Mouse (Mus musculus) thymus, postnatal 14 days (tissue): ENCODE data around the gene Hp.

Experiments used
- DNase-seq: peaks from one replicate; pipeline ENCODE4 v3.0.0; 2021

Hp gene

GRCm38 (mm10) chr8:109578900-109579301 lies at the start of gene Hp:
TSS of gene Hp (minus strand) at chr8:109579172.
- no peak for DNase-seq

GRCm38 (mm10) chr8:109628638-109629037 lies 49.7 kb upstream of the Hp start:
- DNase-seq, result no peak

- no peak for DNase-seq
Measured at GRCm38 (mm10) chr8:109615569-109615968, 36.6 kb upstream of the Hp start.

- DNase-seq, result peak; percentile 9
Measured at GRCm38 (mm10) chr8:109614243-109615210, 35.6 kb upstream of the Hp start, which contains the start of gene Pkd1l3. TSS of gene Pkd1l3 (plus strand) at chr8:109614517.

GRCm38 (mm10) chr8:109609153-109609502 lies 30.2 kb upstream of the Hp start:
- peak; percentile 12 for DNase-seq

- DNase-seq, result peak; percentile 96
Measured at GRCm38 (mm10) chr8:109608271-109609152, 29.5 kb upstream of the Hp start, which contains the start of gene Dhodh. TSS of gene Dhodh (minus strand) at chr8:109608673.

GRCm38 (mm10) chr8:109607650-109608049 lies 28.7 kb upstream of the Hp start:
- DNase-seq, result peak; percentile 17

- no peak for DNase-seq
Measured at GRCm38 (mm10) chr8:109606725-109607124, 27.8 kb upstream of the Hp start.

GRCm38 (mm10) chr8:109595854-109596253 lies 16.9 kb upstream of the Hp start:
- DNase-seq, result peak; percentile 60

GRCm38 (mm10) chr8:109593117-109593788 lies 14.3 kb upstream of the Hp start:
- DNase-seq, result peak; percentile 47

- no peak for DNase-seq
Measured at GRCm38 (mm10) chr8:109592164-109592563, 13.2 kb upstream of the Hp start.

GRCm38 (mm10) chr8:109591367-109591766 lies 12.4 kb upstream of the Hp start:
- DNase-seq, result no peak

- no peak for DNase-seq
Measured at GRCm38 (mm10) chr8:109590901-109591300, 11.9 kb upstream of the Hp start.

- no peak for DNase-seq
Measured at GRCm38 (mm10) chr8:109586972-109587504, 8.1 kb upstream of the Hp start.

- DNase-seq, result no peak
Measured at GRCm38 (mm10) chr8:109585652-109586051, 6.7 kb upstream of the Hp start.

- no peak for DNase-seq
Measured at GRCm38 (mm10) chr8:109584830-109585229, 5.9 kb upstream of the Hp start.

- no peak for DNase-seq
Measured at GRCm38 (mm10) chr8:109584293-109584692, 5.3 kb upstream of the Hp start.

GRCm38 (mm10) chr8:109576311-109576710 lies 2.7 kb downstream of the Hp start:
- DNase-seq, result no peak

- DNase-seq, result no peak
Measured at GRCm38 (mm10) chr8:109571139-109571538, 7.8 kb downstream of the Hp start.

- DNase-seq, result peak; percentile 98
Measured at GRCm38 (mm10) chr8:109565498-109566333, 13.3 kb downstream of the Hp start, which contains the start of the genes Dhx38 and Txnl4b. TSS of gene Dhx38 (minus strand) at chr8:109565861. TSS of gene Txnl4b (plus strand) at chr8:109565892.

GRCm38 (mm10) chr8:109564766-109565165 lies 14.2 kb downstream of the Hp start:
- DNase-seq, result no peak
